ENCODE assay signal across 16 mouse cellular contexts in genomic region chr9:113867951-113868350, GRCm38 (mm10).
A peak's percentile ranks its signal among the peaks of the same experiment; 100 is the strongest.
DNase-seq lines count a peak whose midpoint lies in the region; ATAC-seq and TF ChIP-seq lines count a peak whose summit lies in the region.
"Had no signal": no experiment of that assay in that cellular context is flagged by ENCODE, and none has a peak within 500 bp of the region (broad histone marks: within the 10 kb centered on the region; RNA-seq: fewer than 3 reads in every experiment).

No protein-coding gene starts in this region.

- no peak for TF ChIP-seq EP300 in stomach, postnatal 0 days (optimal IDR thresholded peaks at IDR 0.05)

- TF ChIP-seq POLR2A in olfactory bulb, adult 2 months (IDR thresholded peaks at IDR 0.05; ENCODE audit: insufficient read depth, low read depth, low read length): no peak

- H3K9ac ChIP-seq in forebrain, embryonic 14.5 days (ENCODE audit: low read length): no peak overlapping the region
- no peak overlapping the region for H3K9ac ChIP-seq in stomach, postnatal 0 days (ENCODE audit: low read length)
- H3K9ac ChIP-seq: embryonic facial prominence, embryonic 13.5 days; forebrain, embryonic 13.5 days had no signal

- H3K27me3 ChIP-seq in forebrain, embryonic 14.5 days (replicated peaks; ENCODE audit: control insufficient read depth, insufficient read depth, low read length): no peaks in the 10 kb centered on the region
- no peaks in the 10 kb centered on the region for H3K27me3 ChIP-seq in stomach, postnatal 0 days (ENCODE audit: control insufficient read depth, insufficient read depth, low read length)
- H3K27me3 ChIP-seq: embryonic facial prominence, embryonic 13.5 days; forebrain, embryonic 13.5 days had no signal

- H3K9me3 ChIP-seq in forebrain, embryonic 14.5 days (replicated peaks; ENCODE audit: control insufficient read depth, low read length): no peaks in the 10 kb centered on the region
- H3K9me3 ChIP-seq in stomach, postnatal 0 days (ENCODE audit: control insufficient read depth, low read length): no peaks in the 10 kb centered on the region
- H3K9me3 ChIP-seq: embryonic facial prominence, embryonic 13.5 days; forebrain, embryonic 13.5 days had no signal

- no peak overlapping the region for H3K4me3 ChIP-seq in olfactory bulb, adult 2 months (ENCODE audit: insufficient read depth, low read depth, low read length)
- no peak overlapping the region for H3K4me3 ChIP-seq in forebrain, embryonic 14.5 days (ENCODE audit: low read depth, low read length)
- H3K4me3 ChIP-seq in stomach, postnatal 0 days (ENCODE audit: low read depth, low read length): no peak overlapping the region
- H3K4me3 ChIP-seq: embryonic facial prominence, embryonic 13.5 days; forebrain, embryonic 13.5 days had no signal

- WGBS in olfactory bulb, adult 2 months: 27% methylated on average over 5 of the region's 5 CpGs
- WGBS in forebrain, embryonic 14.5 days: 91% methylated on average over 5 of the region's 5 CpGs
- WGBS in stomach, postnatal 0 days: 85% methylated on average over 5 of the region's 5 CpGs

- H3K4me1 ChIP-seq in olfactory bulb, adult 2 months (ENCODE audit: control insufficient read depth, insufficient read depth, low read length): peaks cover 7% of the 10 kb centered on the region; the same call in 1 of the 2 replicates
- H3K4me1 ChIP-seq in forebrain, embryonic 14.5 days (ENCODE audit: control insufficient read depth, insufficient read depth, low read length): no peaks in the 10 kb centered on the region
- no peaks in the 10 kb centered on the region for H3K4me1 ChIP-seq in stomach, postnatal 0 days (replicated peaks; ENCODE audit: control insufficient read depth, insufficient read depth)
- H3K4me1 ChIP-seq: embryonic facial prominence, embryonic 13.5 days; forebrain, embryonic 13.5 days had no signal

- TF ChIP-seq CTCF in olfactory bulb, adult 2 months (IDR thresholded peaks at IDR 0.05; ENCODE audit: insufficient read depth, low read depth, low read length): no peak
- no peak for TF ChIP-seq CTCF in stomach, postnatal 0 days (IDR thresholded peaks at IDR 0.05; ENCODE audit: low read depth)

- ATAC-seq in frontal cortex, adult (ENCODE audit: low TSS enrichment): peak; percentile 77
- ATAC-seq in forebrain, embryonic 14.5 days: no peak
- no peak for ATAC-seq in stomach, postnatal 0 days (ENCODE audit: low FRiP score, low TSS enrichment)
- ATAC-seq: forebrain, embryonic 13.5 days; forebrain, embryonic 16.5 days had no signal

- 0 out of 2 replicates have a peak overlapping the region, but pooled peaks have one; percentile 51 for H3K27ac ChIP-seq in olfactory bulb, adult 2 months (ENCODE audit: insufficient read depth, low read depth, low read length)
- H3K27ac ChIP-seq in forebrain, embryonic 14.5 days (ENCODE audit: low read depth, low read length): no peak overlapping the region
- no peak overlapping the region for H3K27ac ChIP-seq in stomach, postnatal 0 days (replicated peaks)
- H3K27ac ChIP-seq: embryonic facial prominence, embryonic 13.5 days; forebrain, embryonic 13.5 days had no signal

- H3K36me3 ChIP-seq in forebrain, embryonic 14.5 days (ENCODE audit: control insufficient read depth, insufficient read depth, low read length): peaks cover 74% of the 10 kb centered on the region
- peaks cover 17% of the 10 kb centered on the region for H3K36me3 ChIP-seq in stomach, postnatal 0 days (ENCODE audit: control insufficient read depth, insufficient read depth, low read length)

- H3K4me2 ChIP-seq in forebrain, embryonic 14.5 days (ENCODE audit: low read length): no peak overlapping the region
- H3K4me2 ChIP-seq in stomach, postnatal 0 days (replicated peaks; ENCODE audit: low read depth): no peak overlapping the region
- H3K4me2 ChIP-seq: embryonic facial prominence, embryonic 13.5 days; forebrain, embryonic 13.5 days had no signal

- DNase-seq in frontal cortex, postnatal 25 days (ENCODE audit: low spot score in 2 of 2): no peak
- DNase-seq in forebrain, embryonic 14.5 days (ENCODE audit: low spot score): no peak
- no peak for DNase-seq in stomach, postnatal 0 days (ENCODE audit: low spot score)
- DNase-seq: adrenal gland, adult 2 months; adrenal gland, postnatal 10 days; adrenal gland, postnatal 25 days; cerebellum, adult 11-12 months; cerebellum, adult 2 months; cerebellum, adult 9-10 months; cerebellum, postnatal 10 days; cerebellum, postnatal 25 days had no signal
